Mouse (Mus musculus) fat pad, adult 2 months (tissue): ENCODE measurements at regions not wholly inside any gene's neighbourhood (a gene's known extent, or its start where the extent isn't known, plus 50 kb on each side); places are given as distances from the start of the nearest gene placed in this dataset.

Source experiments
- DNase-seq: peaks from one replicate; pipeline ENCODE4 v3.0.0-alpha.2; 2011; ENCODE audit warnings: low read depth, low spot score; ENCODE audit errors: extremely low read depth

GRCm38 (mm10) chr11:112886139-112886538 is 104.1 kb downstream of the Sox9 start:
- no peak for DNase-seq

GRCm38 (mm10) chr11:112889760-112890159 is 107.7 kb downstream of the Sox9 start:
- DNase-seq, result no peak

- no peak for DNase-seq
These were observed 115.6 kb downstream of the Sox9 start for GRCm38 (mm10) chr11:112897597-112897996.

- no peak for DNase-seq
These were observed 120.6 kb downstream of the Sox9 start for GRCm38 (mm10) chr11:112902618-112903017.

- no peak for DNase-seq
These were observed 128.3 kb downstream of the Sox9 start for GRCm38 (mm10) chr11:112910309-112910708.

GRCm38 (mm10) chr11:112912875-112913274 is 130.9 kb downstream of the Sox9 start:
- no peak for DNase-seq

GRCm38 (mm10) chr11:112916923-112917322 is 134.9 kb downstream of the Sox9 start:
- DNase-seq, result peak; percentile 86

- DNase-seq, result peak; percentile 93
These were observed 138.1 kb downstream of the Sox9 start for GRCm38 (mm10) chr11:112920131-112920530.

- DNase-seq, result peak; percentile 96
These were observed 142.6 kb downstream of the Sox9 start for GRCm38 (mm10) chr11:112924577-112924976.

GRCm38 (mm10) chr11:112925140-112925539 is 143.1 kb downstream of the Sox9 start:
- peak; percentile 75 for DNase-seq

GRCm38 (mm10) chr11:112926330-112927025 is 144.5 kb downstream of the Sox9 start:
- DNase-seq, result peak; percentile 76

- no peak for DNase-seq
These were observed 148.3 kb downstream of the Sox9 start for GRCm38 (mm10) chr11:112930186-112930808.

GRCm38 (mm10) chr11:112938035-112938434 is 156.0 kb downstream of the Sox9 start:
- peak; percentile 82 for DNase-seq

- DNase-seq, result no peak
These were observed 169.4 kb downstream of the Sox9 start for GRCm38 (mm10) chr11:112951421-112951820.

GRCm38 (mm10) chr11:112952356-112952755 is 170.3 kb downstream of the Sox9 start:
- DNase-seq, result no peak

- DNase-seq, result no peak
These were observed 171.5 kb downstream of the Sox9 start for GRCm38 (mm10) chr11:112953491-112953890.

- no peak for DNase-seq
These were observed 174.9 kb downstream of the Sox9 start for GRCm38 (mm10) chr11:112956748-112957440.

- DNase-seq, result no peak
These were observed 177.6 kb downstream of the Sox9 start for GRCm38 (mm10) chr11:112959609-112960008.

GRCm38 (mm10) chr11:112973286-112973685 is 191.3 kb downstream of the Sox9 start:
- DNase-seq, result no peak

GRCm38 (mm10) chr11:112974893-112975292 is 192.9 kb downstream of the Sox9 start:
- no peak for DNase-seq

- DNase-seq, result no peak
These were observed 195.1 kb downstream of the Sox9 start for GRCm38 (mm10) chr11:112976914-112977785.
